ENCODE assay signal across 25 mouse cellular contexts in genomic region chr4:98864546-98864945, GRCm38 (mm10). TPM values are rescaled to one million over a fixed set of nuclear protein-coding genes. Genes with fewer than 3 reads are reported as not detected.
"Had no signal": no experiment of that assay in that cellular context is flagged by ENCODE, and none has a peak within 500 bp of the region (broad histone marks: within the 10 kb centered on the region; RNA-seq: fewer than 3 reads in every experiment).

No protein-coding gene starts in this region.

- H3K9ac ChIP-seq: lung, embryonic 15.5 days; midbrain, embryonic 13.5 days; midbrain, embryonic 15.5 days; neural tube, embryonic 12.5 days; stomach, embryonic 15.5 days had no signal

- H3K4me2 ChIP-seq: lung, embryonic 15.5 days; midbrain, embryonic 11.5 days; midbrain, embryonic 13.5 days; midbrain, embryonic 15.5 days; neural tube, embryonic 12.5 days; stomach, embryonic 15.5 days had no signal

- H3K27ac ChIP-seq: lung, embryonic 15.5 days; macrophage; midbrain, embryonic 13.5 days; midbrain, embryonic 15.5 days; neural tube, embryonic 12.5 days; stomach, embryonic 15.5 days; stomach, postnatal 0 days had no signal

- ATAC-seq: lung, postnatal 0 days; midbrain, embryonic 13.5 days; midbrain, embryonic 15.5 days had no signal

- DNase-seq: lung, adult 2 months; lung, postnatal 14 days; lung, postnatal 36 days; right cerebral cortex, postnatal 14 days; thymus, adult 2 months; thymus, postnatal 25 days; thymus, postnatal 4 days had no signal

- H3K36me3 ChIP-seq: lung, embryonic 15.5 days; midbrain, embryonic 13.5 days; midbrain, embryonic 15.5 days; neural tube, embryonic 12.5 days; stomach, embryonic 15.5 days had no signal

- H3K27me3 ChIP-seq: lung, embryonic 15.5 days; megakaryocyte, embryonic 14.5 days; midbrain, embryonic 13.5 days; midbrain, embryonic 15.5 days; neural tube, embryonic 12.5 days; stomach, embryonic 15.5 days had no signal

- H3K4me1 ChIP-seq: megakaryocyte, embryonic 14.5 days; midbrain, embryonic 13.5 days; midbrain, embryonic 15.5 days; neural tube, embryonic 12.5 days; stomach, embryonic 15.5 days had no signal

- H3K9me3 ChIP-seq: lung, embryonic 15.5 days; midbrain, embryonic 13.5 days; midbrain, embryonic 15.5 days; stomach, embryonic 15.5 days had no signal

- H3K4me3 ChIP-seq: lung, embryonic 15.5 days; megakaryocyte, embryonic 14.5 days; midbrain, embryonic 13.5 days; midbrain, embryonic 15.5 days; neural tube, embryonic 12.5 days; stomach, embryonic 15.5 days had no signal

RNA-seq across cellular contexts. Expression of gene I0C0044D17Rik, which starts 40.9 kb away (rescaled TPM):
- total RNA-seq: megakaryocyte progenitor cell, adult 5-6 weeks; midbrain, postnatal 0 days; monocyte, adult 5-6 weeks; neutrophil, adult 5-6 weeks had no signal
- polyA plus RNA-seq: lung, adult 2 months; lung, embryonic 15.5 days; lung, postnatal 0 days; macrophage; midbrain, embryonic 11.5 days; midbrain, embryonic 13.5 days; midbrain, embryonic 15.5 days; midbrain, postnatal 0 days; neural tube, embryonic 12.5 days; neural tube, embryonic 14.5 days; spleen, adult 2 months; stomach, embryonic 15.5 days; stomach, postnatal 0 days; testis, adult 2 months; thymus, adult 2 months; urinary bladder, adult 2 months had no signal

RNA-seq across cellular contexts. Expression of gene Kank4, which starts 47.2 kb away (rescaled TPM):
- total RNA-seq: monocyte, adult 5-6 weeks; neutrophil, adult 5-6 weeks had no signal
- polyA plus RNA-seq: macrophage had no signal
